Mouse (Mus musculus): ENCODE results near the gene Slc16a7. TPM values are rescaled to one million over a fixed set of nuclear protein-coding genes. Genes with fewer than 3 reads are reported as not detected.

Gene Slc16a7
- total and polyA plus RNA-seq, 2 experiments: 26.8 to 79.7 TPM

GRCm38 (mm10) chr10:125387782-125388415, 1.4 kb downstream of the Slc16a7 start:
- no peak for DNase-seq (ENCODE audit: extremely low read depth, low read depth, low spot score)
- no peaks in the 10 kb centered on the region for H3K36me3 ChIP-seq (ENCODE audit: control insufficient read depth, insufficient read depth, low read length)
- 79% methylated on average over 14 of the region's 14 CpGs for WGBS
- no peak overlapping the region for H3K4me3 ChIP-seq (ENCODE audit: insufficient read depth, low read depth, low read length)
- no peak overlapping the region for H3K9ac ChIP-seq (ENCODE audit: low read depth, low read length)
- H3K79me2 ChIP-seq (ENCODE audit: control insufficient read depth, insufficient read depth, low read length): no peaks in the 10 kb centered on the region
- peaks cover 2% of the 10 kb centered on the region; the same call in 1 of the 2 replicates for H3K4me1 ChIP-seq (ENCODE audit: control insufficient read depth, insufficient read depth, low read length)
- TF ChIP-seq CTCF (IDR thresholded peaks at IDR 0.05; ENCODE audit: low read depth, low read length) (no peak), POLR2A (IDR thresholded peaks at IDR 0.05; ENCODE audit: extremely low read depth, insufficient read depth, low read length) (no peak)
- no peaks in the 10 kb centered on the region for H3K27me3 ChIP-seq (ENCODE audit: control insufficient read depth, insufficient read depth, low read length)
- H3K27ac ChIP-seq (replicated peaks; ENCODE audit: insufficient read depth, low read depth, low read length): no peak overlapping the region

GRCm38 (mm10) chr10:125375526-125375925, 13.7 kb downstream of the Slc16a7 start:
- H3K36me3 ChIP-seq (ENCODE audit: control insufficient read depth, insufficient read depth, low read length): no peaks in the 10 kb centered on the region
- DNase-seq (ENCODE audit: extremely low read depth, low read depth, low spot score): peak; percentile 96
- no peak overlapping the region for H3K27ac ChIP-seq (replicated peaks; ENCODE audit: insufficient read depth, low read depth, low read length)
- no peak overlapping the region for H3K4me3 ChIP-seq (ENCODE audit: insufficient read depth, low read depth, low read length)
- TF ChIP-seq POLR2A (IDR thresholded peaks at IDR 0.05; ENCODE audit: extremely low read depth, insufficient read depth, low read length) (no peak), CTCF (IDR thresholded peaks at IDR 0.05; ENCODE audit: low read depth, low read length) (no peak)
- no peak overlapping the region for H3K9ac ChIP-seq (ENCODE audit: low read depth, low read length)
- H3K4me1 ChIP-seq (ENCODE audit: control insufficient read depth, insufficient read depth, low read length): peaks cover 7% of the 10 kb centered on the region
- WGBS: 16% methylated on average over 5 of the region's 5 CpGs
- H3K27me3 ChIP-seq (ENCODE audit: control insufficient read depth, insufficient read depth, low read length): no peaks in the 10 kb centered on the region
- no peaks in the 10 kb centered on the region for H3K79me2 ChIP-seq (ENCODE audit: control insufficient read depth, insufficient read depth, low read length)

GRCm38 (mm10) chr10:125372666-125373065, 16.6 kb downstream of the Slc16a7 start:
- TF ChIP-seq POLR2A (IDR thresholded peaks at IDR 0.05; ENCODE audit: extremely low read depth, insufficient read depth, low read length) (no peak), CTCF (IDR thresholded peaks at IDR 0.05; ENCODE audit: low read depth, low read length) (no peak)
- Histone ChIP-seq H3K79me2 (ENCODE audit: control insufficient read depth, insufficient read depth, low read length) (no peaks in the 10 kb centered on the region), H3K27ac (replicated peaks; ENCODE audit: insufficient read depth, low read depth, low read length) (no peak overlapping the region), H3K27me3 (ENCODE audit: control insufficient read depth, insufficient read depth, low read length) (no peaks in the 10 kb centered on the region), H3K4me3 (ENCODE audit: insufficient read depth, low read depth, low read length) (no peak overlapping the region), H3K36me3 (ENCODE audit: control insufficient read depth, insufficient read depth, low read length) (no peaks in the 10 kb centered on the region), H3K9ac (ENCODE audit: low read depth, low read length) (no peak overlapping the region), H3K4me1 (ENCODE audit: control insufficient read depth, insufficient read depth, low read length) (peaks cover 11% of the 10 kb centered on the region)
- DNase-seq (ENCODE audit: extremely low read depth, low read depth, low spot score): no peak
- WGBS: 95% methylated on average over 13 of the region's 13 CpGs

GRCm38 (mm10) chr10:125371451-125371850, 17.8 kb downstream of the Slc16a7 start:
- Histone ChIP-seq H3K4me3 (ENCODE audit: insufficient read depth, low read depth, low read length) (no peak overlapping the region), H3K27me3 (ENCODE audit: control insufficient read depth, insufficient read depth, low read length) (no peaks in the 10 kb centered on the region), H3K9ac (ENCODE audit: low read depth, low read length) (no peak overlapping the region), H3K79me2 (ENCODE audit: control insufficient read depth, insufficient read depth, low read length) (no peaks in the 10 kb centered on the region), H3K36me3 (ENCODE audit: control insufficient read depth, insufficient read depth, low read length) (no peaks in the 10 kb centered on the region), H3K4me1 (ENCODE audit: control insufficient read depth, insufficient read depth, low read length) (peaks cover 11% of the 10 kb centered on the region), H3K27ac (replicated peaks; ENCODE audit: insufficient read depth, low read depth, low read length) (no peak overlapping the region)
- 51% methylated on average over 11 of the region's 11 CpGs for WGBS
- peak; percentile 79 for DNase-seq (ENCODE audit: extremely low read depth, low read depth, low spot score)
- TF ChIP-seq POLR2A (IDR thresholded peaks at IDR 0.05; ENCODE audit: extremely low read depth, insufficient read depth, low read length) (no peak), CTCF (IDR thresholded peaks at IDR 0.05; ENCODE audit: low read depth, low read length) (no peak)

- Histone ChIP-seq H3K4me3 (ENCODE audit: insufficient read depth, low read depth, low read length) (peak overlapping the region; percentile 21; the same call in 1 of the 2 replicates), H3K27ac (replicated peaks; ENCODE audit: insufficient read depth, low read depth, low read length) (0 out of 2 replicates have a peak overlapping the region, but pooled peaks have one; percentile 12), H3K9ac (ENCODE audit: low read depth, low read length) (no peak overlapping the region), H3K4me1 (ENCODE audit: control insufficient read depth, insufficient read depth, low read length) (peaks cover 5% of the 10 kb centered on the region), H3K79me2 (ENCODE audit: control insufficient read depth, insufficient read depth, low read length) (no peaks in the 10 kb centered on the region), H3K36me3 (ENCODE audit: control insufficient read depth, insufficient read depth, low read length) (no peaks in the 10 kb centered on the region), H3K27me3 (ENCODE audit: control insufficient read depth, insufficient read depth, low read length) (no peaks in the 10 kb centered on the region)
- 8% methylated on average over 8 of the region's 8 CpGs for WGBS
- no peak for TF ChIP-seq CTCF (IDR thresholded peaks at IDR 0.05; ENCODE audit: low read depth, low read length)
- TF ChIP-seq POLR2A (IDR thresholded peaks at IDR 0.05; ENCODE audit: extremely low read depth, insufficient read depth, low read length): no peak
- DNase-seq (ENCODE audit: extremely low read depth, low read depth, low spot score): peak; percentile 90
Measured at GRCm38 (mm10) chr10:125370037-125370610, 19.1 kb downstream of the Slc16a7 start.

GRCm38 (mm10) chr10:125358479-125358878, 30.8 kb downstream of the Slc16a7 start:
- no peak for DNase-seq (ENCODE audit: extremely low read depth, low read depth, low spot score)
- H3K27ac ChIP-seq (replicated peaks; ENCODE audit: insufficient read depth, low read depth, low read length): no peak overlapping the region
- no peak overlapping the region for H3K4me3 ChIP-seq (ENCODE audit: insufficient read depth, low read depth, low read length)
- H3K4me1 ChIP-seq (ENCODE audit: control insufficient read depth, insufficient read depth, low read length): peaks cover 4% of the 10 kb centered on the region
- no peak overlapping the region for H3K9ac ChIP-seq (ENCODE audit: low read depth, low read length)
- TF ChIP-seq POLR2A (IDR thresholded peaks at IDR 0.05; ENCODE audit: extremely low read depth, insufficient read depth, low read length) (no peak), CTCF (IDR thresholded peaks at IDR 0.05; ENCODE audit: low read depth, low read length) (no peak)
- no peaks in the 10 kb centered on the region for H3K27me3 ChIP-seq (ENCODE audit: control insufficient read depth, insufficient read depth, low read length)
- 90% methylated on average over 7 of the region's 7 CpGs for WGBS
- no peaks in the 10 kb centered on the region for H3K36me3 ChIP-seq (ENCODE audit: control insufficient read depth, insufficient read depth, low read length)
- H3K79me2 ChIP-seq (ENCODE audit: control insufficient read depth, insufficient read depth, low read length): no peaks in the 10 kb centered on the region
